Mouse (Mus musculus) spleen, adult 2 months (tissue): ENCODE results near the gene Gps2.

ENCODE experiments used
- CTCF ChIP-seq: fragments of 200-500 bp; IDR thresholded peaks from 2 replicates; pipeline ENCODE4 v1.5.1; 2011; ENCODE audit warnings: mild to moderate bottlenecking, inconsistent platforms; ENCODE audit not compliant: insufficient read depth, insufficient read length, insufficient replicate concordance; ENCODE audit errors: extremely low read depth
- POLR2A ChIP-seq: fragments of 200-500 bp; IDR thresholded peaks from 2 replicates; pipeline ENCODE4 v1.6.1; 2011; ENCODE audit warnings: low read depth, low read length, inconsistent platforms

- TF ChIP-seq POLR2A (no peak), CTCF (no peak)
Measured at GRCm38 (mm10) chr11:69878952-69879351, 34.7 kb upstream of the Gps2 start.
